Mouse (Mus musculus) adrenal gland, postnatal 14 days (tissue): ENCODE results near the gene Dbil5. TPM values are rescaled to one million over a fixed set of nuclear protein-coding genes. Genes with fewer than 3 reads are reported as not detected.
A peak's percentile ranks its signal among the peaks of the same experiment; 100 is the strongest.

ENCODE experiments used
- DNase-seq: peaks from one replicate; pipeline ENCODE4 v3.0.0; 2021; ENCODE audit warnings: mixed read lengths
- total RNA-seq: library from RNA; stranded (reverse); gene quantifications from 2 replicates; pipeline ENCODE4 v1.2.3, GENCODE M21; 2021

Gene Dbil5
- total RNA-seq, 1 experiment from 2014 or later: 1.3 TPM

DNA sequence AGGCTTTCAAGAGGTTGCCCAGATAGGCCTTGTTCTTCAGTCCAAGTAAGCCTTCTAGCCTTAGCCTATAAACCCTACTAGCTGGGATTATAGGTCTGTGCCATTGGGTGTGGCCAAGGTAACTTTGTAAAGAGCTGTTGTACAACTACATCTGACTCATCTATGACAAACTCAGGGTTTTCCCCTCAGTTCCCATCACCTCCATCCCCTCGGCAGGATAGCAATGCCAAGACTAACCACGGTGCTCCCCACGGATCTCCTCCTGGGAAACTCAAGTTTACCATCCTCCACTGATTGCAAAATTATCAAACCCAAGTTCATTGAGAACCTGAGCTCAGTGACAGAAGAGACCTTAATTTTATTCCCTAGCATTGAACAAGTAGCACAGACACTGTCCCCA is 18.7 kb downstream of the Dbil5 start:
- no peak for DNase-seq

DNA sequence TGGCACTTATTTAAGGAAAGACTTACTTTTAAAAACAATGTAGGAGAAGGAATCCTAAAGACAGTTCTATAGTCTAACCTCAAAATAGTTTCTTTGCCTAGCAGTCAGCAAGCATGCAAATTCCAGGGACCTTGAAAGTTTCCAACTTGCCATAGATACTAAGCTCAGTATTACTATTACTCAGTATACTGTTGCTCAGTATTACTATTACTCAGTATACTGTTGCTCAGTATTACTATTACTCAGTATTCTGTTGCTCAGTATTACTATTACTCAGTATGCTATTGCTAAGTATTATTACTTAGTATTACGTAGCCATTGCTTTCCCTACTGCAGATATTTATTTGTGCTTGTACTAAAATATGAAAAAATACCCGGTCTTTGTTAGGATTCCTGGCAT is 22.3 kb downstream of the Dbil5 start:
- DNase-seq: no peak

DNA sequence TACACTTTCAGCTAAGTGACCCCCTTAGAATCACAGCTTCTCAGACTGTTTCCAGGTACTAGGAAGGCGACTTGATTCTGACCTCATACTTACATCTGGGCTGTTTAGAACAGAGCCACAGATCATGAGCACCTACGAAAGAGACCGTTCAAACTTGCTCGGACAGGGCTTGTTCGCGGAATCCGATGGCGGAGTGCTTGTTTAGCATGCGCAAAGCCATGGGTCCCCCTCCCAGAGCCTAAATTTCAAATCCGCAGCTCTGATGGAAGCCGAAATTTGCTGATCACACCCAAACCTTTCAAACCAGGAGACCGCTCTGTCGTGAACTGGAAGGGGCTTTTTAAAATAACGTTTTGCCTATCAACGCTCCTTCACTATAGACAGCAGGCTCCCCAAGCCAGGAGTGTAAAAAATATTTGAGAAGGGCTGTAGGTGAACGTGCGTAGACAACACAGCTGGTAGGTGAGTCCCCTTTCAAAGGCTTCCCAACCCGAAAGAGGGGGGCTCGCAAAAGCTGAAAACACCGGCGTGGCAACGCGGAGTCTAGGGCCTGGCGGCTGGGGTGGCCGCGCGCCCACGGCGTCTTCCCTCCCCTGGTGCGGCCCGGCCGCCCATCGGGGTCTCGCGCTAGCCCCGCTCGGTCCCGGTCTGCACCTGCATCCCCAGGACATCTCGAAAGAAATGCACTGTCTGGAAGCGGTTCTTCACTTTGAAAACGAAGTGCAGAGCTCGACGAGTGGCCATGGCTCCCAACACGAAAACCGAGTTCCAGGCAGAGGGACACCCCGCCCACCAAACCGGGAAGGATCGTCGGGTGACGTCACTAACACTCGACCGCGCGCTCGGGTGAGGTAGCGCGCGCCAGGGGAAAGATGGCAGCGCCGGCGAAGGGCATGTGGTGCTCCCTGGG is 25.7 kb downstream of the Dbil5 start, which contains the start of the genes Mrm3 and Glod4:
Mrm3 (plus strand) TSS at position 815 of the 910 bp plus-strand sequence.
Glod4 (minus strand) TSS at position 825 of the 910 bp plus-strand sequence.
- peak; percentile 97 for DNase-seq

DNA sequence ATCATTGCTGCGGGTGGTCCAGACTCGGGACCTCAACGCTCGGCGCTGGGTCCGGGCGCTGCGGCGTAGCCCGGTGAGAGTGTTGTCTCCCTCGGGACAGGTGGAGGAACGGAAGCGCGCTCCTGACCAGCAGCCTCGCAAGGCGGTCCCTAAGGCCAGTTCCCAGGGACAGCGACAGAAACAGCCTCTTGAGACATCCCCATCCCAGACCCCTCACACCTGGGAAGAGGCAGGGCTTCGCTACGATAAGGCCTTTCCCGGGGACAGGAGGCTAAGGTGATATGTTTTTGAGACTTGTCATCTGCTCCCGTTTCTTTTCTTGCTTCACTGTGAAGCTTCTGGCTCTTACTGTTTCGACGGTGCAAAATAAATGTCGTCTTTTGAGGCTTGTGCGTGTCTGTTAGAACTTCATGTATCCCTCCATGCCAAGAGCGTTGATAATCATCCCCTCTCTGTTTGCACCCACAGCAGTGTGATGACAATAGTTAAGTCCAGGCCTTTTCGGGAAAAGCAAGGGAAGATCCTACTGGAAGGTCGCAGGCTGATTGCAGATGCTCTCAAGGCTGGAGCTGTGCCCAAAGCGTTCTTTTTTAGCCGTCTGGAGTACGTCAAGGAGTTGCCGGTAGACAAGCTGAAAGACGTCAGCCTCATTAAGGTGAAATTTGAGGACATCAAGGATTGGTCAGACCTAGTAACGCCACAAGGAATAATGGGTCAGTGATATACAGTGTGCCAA is 26.6 kb downstream of the Dbil5 start:
- no peak for DNase-seq

DNA sequence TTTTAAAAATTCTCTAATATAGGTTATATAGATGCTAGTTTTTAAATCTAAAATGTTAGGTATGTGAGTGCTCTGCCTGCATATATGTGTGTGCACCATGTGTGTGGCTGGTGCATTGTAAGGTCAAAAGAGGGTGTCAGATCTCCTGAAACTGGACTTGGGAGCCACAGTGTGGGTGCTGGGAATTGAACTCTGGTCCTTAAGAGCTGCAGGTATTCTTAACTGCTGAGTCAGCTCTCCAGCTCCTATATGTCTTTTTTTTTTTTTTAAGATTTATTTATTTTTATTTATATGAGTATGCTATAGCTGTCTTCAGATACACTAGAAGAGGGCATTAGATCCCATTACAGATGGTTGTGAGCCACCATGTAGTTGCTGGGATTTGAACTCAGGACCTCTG is 29.0 kb downstream of the Dbil5 start:
- DNase-seq: no peak

DNA sequence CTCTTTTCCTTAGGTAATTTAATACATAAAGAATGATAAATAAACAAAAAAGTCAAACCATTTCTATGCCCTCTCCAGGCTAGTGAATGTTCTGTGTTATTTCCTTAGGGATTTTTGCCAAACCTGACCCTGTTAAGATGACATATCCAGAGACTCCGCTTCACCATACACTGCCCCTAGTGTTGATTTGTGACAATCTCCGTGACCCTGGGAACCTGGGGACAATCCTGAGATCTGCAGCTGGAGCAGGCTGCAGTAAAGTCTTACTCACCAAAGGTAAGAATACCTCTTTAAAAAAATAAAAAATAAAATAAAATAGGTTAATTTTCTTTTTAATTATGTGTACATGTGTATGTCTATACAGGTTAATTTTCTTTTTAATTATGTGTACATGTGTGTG is 29.8 kb downstream of the Dbil5 start:
- no peak for DNase-seq

DNA sequence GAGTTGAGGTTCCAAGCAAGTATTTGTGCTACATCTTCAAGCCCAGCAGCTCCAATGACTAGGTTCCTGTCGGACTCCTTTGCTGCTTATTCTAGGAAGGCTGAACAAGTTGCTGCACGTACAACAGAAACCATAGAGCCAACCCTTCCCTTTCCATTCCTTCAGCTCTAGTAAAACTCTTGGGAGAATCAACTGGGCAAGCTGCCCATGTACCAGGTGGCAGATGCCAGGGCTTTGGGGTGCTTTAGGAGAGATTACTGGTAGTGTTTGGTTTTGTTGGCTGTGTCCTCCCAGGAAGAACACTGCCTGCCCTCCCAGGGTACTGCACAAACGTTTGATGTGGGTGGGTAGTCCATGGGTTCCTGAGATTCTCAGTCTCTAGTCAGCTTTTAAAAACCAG is 34.6 kb downstream of the Dbil5 start:
- DNase-seq: peak; percentile 61

DNA sequence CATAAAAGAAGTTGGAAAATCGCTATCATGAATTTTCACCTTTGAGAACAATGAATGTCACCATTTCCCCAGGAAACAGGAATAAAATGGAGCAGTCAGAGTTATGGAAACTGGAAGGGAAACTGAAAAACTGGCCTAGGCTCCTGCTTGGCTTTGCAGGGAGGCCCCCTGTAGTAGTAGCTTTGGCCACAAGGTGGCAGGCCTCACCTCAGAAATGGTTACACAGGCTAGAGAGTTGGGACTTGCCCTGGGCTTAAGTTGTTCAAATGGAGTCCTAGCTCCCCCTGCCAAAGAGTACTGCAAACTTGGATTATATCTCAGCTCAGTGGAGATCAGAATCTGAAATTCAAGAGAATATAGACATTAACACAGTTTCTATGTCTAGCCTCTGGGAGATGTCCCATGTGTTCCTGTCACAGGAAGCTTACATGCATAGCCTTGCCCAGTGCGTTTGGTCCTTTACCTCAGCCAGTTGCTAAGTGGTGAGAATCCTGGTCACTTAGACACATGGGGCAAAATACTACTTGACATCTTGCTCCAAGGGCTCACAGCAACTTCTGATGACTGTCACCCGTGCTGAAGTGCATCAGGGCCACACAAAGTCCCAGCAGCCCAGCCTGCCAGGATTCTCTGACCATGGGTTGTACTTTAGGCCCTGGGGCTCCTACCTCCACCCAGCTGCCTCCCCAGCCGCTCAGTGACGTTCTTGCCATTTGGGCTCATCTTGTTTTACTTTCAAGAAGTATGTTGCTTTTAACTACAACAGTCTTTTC is 35.9 kb downstream of the Dbil5 start:
- DNase-seq: peak; percentile 93

DNA sequence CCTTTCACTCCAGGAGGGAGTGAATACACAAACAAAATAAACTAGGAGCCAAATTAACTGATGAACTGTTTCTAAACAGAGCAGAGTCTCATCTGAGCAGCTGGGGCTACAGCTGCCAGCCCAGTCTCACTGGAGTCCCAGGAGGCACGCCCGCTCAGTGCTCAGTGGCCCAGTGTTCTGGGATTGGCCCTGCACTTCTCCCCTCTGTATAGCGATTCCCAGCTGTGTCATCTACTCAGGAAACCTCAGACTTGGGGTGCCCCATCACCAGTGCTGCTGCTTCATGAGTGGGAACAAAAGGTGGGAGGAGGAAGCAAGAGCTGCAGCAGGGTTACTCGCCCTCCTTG is 36.5 kb downstream of the Dbil5 start:
- no peak for DNase-seq

DNA sequence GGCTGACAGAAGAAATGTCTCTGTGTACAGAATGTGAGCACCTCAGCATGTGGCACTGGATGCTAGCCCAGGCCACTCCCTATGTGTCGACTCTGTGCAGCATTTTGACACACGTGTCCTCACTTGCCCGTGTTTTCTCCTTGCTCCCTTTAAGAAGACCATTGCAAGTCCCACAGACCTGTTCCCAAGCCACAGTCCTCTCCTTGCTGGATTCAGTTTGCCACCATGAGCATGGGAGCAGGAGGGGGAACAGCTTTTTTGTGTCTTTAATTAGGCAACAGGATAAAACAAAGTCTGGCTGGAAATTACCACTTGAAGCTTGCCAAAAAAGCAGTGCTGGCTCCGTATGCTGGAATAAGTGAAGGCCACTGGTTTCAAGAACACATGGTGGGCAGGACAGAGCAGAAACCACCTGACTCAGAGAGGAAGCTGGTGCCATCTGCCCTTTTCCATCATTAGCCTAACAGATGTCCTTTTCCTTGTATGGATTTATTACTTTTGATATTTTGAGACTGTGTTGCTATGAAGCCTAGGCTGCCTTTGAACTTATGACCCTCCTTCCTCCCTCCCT is 38.1 kb downstream of the Dbil5 start:
- DNase-seq: peak; percentile 55

DNA sequence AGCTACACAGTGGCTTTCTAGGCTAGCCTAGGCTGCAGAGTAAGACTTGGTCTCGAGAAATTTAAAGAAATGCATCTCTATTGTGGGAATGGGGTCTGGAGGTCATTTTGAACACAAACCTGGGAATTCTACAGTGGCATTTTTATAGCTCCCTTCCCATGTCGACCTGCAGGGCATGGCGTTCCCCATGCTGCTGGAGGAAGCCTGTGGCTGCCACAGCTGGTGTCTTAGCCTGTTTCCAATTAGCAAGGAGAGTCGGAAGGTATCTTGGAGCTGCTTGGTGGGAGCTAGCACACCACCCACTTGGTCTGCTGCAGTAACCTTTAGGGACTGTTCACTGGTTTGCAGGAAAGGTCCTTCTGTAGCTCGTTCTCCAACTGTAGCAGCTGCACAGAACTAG is 38.7 kb downstream of the Dbil5 start:
- DNase-seq: no peak

DNA sequence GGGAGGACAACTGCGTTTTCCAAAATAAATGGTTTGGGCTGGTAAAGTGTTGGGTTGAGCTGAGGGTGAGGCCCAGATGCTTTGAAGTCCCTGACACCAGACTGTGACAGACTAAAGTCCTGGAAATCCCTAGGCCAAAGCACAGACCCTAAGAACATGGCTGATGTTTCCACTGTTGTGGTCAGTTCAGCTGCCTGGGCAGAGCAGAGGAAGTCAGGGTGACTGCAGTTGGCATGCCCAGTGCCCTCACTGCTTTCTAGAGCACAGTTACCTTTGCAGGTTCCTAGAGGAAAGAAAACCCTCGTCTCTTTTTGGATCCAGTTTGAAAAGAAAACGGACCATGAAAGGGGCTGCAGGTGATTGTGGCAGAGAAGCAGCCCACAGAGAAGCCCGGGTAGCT is 40.0 kb downstream of the Dbil5 start:
- no peak for DNase-seq

DNA sequence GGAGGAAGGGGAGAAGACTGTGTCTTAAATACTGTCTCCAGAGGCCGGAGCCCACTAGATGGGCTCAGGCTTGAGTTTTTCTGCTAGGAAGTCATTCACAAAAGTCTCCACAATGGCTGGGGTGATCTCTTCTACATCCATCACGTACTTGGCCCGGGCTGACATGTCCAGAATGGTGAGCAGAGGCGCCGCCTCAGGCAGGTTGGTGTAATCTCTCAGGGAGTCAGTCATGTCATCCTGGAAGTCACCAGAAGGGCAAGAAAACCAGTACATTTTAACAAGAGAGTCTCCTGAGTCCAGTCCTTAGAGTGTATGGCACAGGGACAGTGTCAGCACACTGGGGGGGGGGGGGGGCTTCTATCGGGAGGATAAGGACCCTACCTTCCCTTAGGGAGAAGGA is 41.1 kb downstream of the Dbil5 start:
- DNase-seq: no peak

DNA sequence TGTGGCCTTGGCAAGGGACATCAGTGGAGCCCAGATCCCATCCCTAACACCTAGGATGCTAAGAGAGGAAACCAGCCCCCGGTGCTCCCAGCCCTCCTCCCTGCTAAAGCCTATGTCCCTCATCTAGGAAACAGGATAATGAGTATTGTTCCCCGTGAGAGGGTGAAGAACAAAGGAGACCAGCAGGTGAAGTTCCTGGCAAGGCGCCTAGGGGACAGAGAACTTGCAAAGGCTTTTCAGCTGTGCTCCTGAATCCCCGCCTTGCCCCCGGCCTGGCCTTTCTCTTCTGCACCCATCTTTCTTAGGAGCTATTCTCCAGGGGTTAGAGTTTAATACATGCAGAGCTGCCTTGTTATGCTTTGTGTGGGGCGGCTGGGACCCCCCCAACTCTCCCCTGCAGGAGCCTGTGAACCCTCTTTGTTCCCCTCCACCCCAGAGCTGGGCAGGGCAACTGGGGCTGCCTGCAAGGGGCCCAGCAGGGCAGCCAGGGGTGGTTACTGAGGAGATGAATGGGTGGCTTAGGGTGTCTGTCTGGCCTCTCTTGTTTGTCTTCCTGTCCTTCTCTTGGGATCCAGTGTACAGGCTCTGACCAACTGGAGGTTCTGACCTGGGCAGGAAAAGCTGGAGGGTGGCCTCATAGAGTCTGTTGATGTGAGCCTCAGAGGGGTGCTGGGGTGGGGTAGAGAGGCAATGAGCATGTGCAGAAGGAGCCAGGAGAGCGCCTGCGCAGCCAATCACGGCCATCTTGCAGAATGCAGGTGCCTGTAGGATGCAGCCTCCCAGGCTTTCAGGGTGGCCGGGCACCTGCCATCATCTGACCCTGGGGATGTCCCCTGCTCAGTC is 43.0 kb downstream of the Dbil5 start:
- DNase-seq: no peak

DNA sequence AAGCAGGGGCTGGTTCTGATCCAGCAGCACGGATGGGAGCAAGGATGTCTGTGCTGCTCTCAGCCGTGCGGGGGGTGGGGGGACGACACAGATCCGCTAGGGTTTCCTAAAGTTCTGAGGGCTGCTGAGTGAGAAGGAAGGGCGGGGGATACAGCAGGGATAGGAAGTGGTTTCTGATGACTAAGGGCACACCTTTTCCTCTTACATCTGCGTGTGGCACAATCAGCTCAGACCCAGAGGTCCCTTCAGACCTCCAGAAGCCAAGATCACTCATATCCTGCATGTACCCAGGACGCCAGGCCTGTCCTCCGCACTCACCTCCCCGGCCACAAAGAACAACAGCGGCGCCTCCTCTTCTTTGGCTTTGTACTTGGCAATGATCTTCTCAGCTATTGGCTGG is 43.8 kb downstream of the Dbil5 start:
- no peak for DNase-seq

DNA sequence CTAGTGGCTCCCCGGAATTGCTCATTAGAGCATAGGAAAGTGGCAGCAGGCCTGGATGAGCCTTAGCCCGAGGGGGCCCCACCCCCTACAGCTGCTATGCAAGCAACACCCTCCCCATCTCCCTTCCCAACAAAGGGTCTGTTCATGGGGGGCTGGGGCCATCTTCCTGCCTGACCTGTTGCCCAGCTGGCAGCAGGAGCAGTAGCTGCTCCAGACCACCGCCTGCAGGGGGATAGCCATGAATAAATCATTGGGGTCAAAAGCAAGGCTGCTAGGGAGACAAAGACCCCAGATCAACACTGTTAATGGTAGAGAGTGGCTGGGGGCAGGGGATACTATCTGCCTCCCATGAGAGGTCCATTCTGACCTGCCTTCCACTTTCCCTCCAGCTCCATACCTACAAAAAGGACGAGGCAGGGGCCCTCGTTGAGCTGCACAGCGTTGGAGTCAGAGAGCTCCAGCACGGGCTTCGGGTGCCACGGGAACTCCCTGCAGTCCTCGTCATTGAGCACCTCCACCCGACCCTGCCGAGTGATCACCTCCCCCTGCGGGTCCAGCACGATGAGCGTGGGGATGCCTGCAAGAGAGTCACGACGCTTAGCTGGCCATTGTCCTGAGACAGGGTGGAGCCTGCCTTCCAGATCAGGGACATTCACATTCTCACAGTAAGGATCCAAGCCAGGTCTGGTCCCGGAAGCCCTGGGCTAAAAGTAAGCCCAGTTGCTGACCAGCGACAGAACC is 45.4 kb downstream of the Dbil5 start:
- DNase-seq: peak; percentile 25

DNA sequence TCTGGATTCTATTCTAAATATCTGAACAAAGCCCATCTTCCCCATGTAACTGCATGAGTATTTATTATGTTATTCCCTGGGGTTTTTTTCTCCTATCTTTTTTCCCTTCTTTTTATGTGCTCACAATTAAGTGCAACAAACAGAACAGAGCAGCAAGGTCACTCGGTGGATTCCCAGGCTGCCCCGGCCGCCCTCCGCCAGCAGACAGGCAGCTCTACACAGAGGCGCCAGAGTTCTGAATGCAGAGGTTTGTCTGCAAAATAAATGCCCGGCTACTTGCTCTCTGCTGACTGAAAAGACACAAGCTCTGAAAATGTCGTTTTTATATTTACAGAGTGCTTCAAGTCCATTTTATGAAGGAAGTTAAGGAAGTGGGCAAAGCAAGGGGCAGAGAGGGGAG is 50.1 kb downstream of the Dbil5 start:
- peak; percentile 53 for DNase-seq

DNA sequence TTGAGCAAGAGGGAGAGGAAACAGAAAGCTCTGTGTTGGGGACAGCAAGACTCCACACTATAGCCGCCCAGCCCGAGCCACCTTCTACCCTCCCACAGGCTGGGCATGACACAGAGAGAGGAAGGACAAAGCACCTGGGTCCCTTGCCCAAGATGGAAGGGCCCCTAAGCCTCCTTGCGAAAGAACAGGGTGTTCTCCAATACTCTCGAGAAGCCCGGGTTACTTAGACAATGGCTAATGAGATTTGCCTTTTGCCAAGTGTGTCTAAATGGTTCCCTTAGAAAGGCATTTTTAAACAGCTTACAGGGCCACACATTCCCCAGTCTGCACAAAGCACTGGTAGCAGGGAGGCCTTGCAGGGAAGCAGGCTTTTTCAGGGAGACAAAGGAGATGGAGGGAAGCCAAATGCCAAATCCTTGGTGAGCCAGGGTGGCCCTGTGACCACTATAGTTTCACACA is 50.6 kb downstream of the Dbil5 start:
- no peak for DNase-seq
